Mouse (Mus musculus): ENCODE results near the gene Rhbdd3.

Gene Rhbdd3

DNA sequence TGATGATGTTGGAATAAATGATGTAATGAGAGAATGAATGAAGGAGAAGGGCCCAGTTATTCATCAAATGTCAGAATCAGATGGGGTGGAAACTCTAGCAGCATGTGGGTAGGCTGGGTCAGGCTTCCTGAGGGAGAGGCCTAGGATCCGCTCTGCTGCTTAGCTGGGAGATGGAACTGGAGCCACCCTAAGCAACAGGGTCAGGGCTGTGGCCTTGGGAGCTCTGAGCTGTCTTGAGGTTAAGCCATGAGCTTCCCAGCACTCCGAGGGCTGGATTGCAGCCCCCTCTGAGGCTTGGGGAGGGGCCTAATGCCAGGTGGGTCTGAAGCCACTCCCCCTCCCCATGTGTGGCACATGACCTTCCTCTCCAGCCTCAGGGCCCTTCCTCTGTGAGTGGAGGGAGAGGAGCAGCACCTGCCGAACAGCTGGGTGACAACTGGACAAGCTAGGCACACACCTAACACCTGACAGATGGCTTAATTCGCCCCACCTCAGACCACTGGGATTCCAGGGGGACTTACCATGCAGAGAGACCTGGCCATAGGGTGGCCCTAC lies 31.5 kb downstream of the Rhbdd3 start:
- no peak for DNase-seq

GRCm38 (mm10) chr11:5132751-5133150 lies 34.0 kb downstream of the Rhbdd3 start:
- DNase-seq = no peak

DNA sequence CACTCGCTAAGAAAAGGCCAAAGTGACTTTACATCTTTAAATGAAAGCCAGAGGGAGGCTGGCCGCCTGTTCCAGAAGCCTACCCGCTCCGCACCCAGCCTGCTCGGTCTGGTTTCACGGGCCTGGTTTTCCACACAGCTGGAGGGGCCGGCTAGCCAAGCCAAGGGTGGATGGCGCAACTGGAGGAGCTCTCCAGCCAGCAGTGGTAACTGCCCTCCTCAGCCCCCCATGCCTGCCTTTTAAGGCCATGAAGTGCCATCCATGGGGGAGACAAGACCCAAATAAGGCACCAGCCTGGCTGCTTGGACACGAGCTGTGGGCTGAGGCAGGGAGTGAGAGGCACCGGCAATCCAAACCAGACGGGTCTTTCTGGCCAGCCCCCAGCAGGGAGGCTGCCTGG lies 37.2 kb downstream of the Rhbdd3 start:
- no peak for DNase-seq

DNA sequence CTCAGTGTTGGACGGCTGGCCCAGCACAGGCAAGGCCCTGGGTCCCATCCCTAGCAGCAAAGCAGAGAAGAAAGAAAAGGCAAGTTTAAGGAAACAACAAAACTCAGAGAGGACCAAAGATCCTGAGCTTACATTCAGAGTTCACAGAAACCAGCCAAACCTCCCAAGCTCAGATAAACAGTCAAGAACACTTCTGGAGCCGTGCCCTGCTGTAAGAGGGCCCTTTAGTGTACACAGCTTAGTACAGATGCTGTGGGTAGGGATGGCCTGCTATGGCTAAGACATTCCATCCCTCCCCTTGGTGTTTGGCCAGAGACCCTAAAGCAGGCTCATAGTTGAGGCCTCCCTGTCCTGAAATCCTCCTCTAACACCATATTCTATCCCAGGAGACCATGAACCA lies 39.9 kb downstream of the Rhbdd3 start:
- DNase-seq = no peak

DNA sequence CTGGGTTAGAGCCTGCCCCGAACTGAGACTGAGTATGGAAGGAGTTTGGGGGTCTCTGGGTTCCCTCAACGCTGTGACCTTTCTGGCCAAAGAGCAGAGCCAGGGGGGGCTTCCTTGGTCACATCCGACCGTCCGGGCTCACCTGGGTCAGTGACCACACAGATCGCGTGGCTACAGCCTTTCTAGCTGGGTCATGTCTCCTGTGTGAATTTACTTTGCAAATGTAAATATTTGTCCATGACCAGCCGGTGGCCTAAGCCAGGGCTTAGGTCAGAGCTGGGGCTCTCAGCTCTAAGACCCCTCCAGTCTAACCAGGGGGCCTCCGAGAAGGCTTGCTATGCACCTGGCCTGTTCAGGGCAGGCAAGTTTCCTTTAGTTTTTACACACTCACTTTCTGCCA lies 40.6 kb downstream of the Rhbdd3 start:
- DNase-seq = no peak

DNA sequence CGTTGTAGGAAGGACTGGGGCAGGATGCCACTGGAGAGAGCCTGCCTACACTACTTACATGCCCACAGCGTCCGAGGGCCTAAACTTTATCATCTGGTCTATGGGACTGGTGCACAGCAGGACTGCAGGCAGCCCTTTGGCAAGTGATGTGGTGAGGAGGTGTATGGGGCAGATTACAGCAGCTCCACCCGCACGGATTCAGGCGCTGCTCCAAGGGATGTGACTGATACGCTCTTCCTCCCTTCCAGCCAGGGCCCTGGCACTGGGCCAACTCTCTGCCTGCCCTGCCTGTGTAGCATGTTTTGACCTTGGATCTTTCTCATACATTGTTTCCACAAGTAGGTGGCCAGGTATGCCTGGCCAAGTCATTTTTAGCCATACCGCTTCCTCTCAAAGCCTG lies 41.9 kb downstream of the Rhbdd3 start:
- peak; percentile 54 for DNase-seq

DNA sequence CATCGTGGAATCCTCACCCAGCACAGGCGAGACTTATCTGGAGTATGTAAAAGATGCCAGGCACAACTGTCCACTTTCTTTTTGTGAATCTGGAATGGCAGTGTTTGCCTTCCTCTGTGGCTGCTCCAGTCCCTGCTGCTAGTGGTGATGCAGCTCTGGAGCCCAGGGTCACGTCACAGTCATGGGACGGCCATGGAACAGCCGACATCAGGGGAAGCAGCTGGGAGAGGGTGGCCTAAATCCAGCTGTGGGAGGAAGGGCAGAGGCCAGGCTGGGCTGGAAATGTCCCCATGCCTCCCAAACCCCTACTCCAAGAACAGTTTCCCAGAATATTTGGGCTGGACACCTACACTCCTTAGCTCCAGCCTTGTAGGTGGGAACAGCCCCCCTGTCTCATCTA lies 42.5 kb downstream of the Rhbdd3 start:
- DNase-seq = no peak

- no peak for DNase-seq
These were observed 43.2 kb downstream of the Rhbdd3 start for GRCm38 (mm10) chr11:5141965-5142364.

DNA sequence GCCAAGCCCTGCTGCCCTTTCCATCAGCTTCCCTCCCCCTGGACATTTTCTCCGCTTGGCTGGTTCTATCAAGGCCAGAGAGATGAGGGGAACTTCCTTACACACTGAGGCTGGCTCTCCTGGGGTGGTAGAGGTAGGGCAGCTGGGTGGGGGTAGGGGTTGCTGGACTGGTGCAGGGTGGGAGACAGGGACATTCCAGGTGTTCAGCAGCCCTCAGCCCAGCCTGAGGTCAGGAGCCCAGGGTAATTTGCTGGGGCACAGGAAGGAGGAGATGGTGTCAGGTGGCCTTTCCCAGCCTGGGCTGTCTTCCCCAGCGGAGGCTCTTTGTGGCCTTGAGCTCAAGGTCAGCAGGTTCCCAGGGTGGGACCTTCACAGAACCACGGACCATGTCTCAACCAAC lies 46.9 kb downstream of the Rhbdd3 start:
- DNase-seq = no peak

- DNase-seq = no peak
These were observed 50.5 kb downstream of the Rhbdd3 start for GRCm38 (mm10) chr11:5149249-5149648.

DNA sequence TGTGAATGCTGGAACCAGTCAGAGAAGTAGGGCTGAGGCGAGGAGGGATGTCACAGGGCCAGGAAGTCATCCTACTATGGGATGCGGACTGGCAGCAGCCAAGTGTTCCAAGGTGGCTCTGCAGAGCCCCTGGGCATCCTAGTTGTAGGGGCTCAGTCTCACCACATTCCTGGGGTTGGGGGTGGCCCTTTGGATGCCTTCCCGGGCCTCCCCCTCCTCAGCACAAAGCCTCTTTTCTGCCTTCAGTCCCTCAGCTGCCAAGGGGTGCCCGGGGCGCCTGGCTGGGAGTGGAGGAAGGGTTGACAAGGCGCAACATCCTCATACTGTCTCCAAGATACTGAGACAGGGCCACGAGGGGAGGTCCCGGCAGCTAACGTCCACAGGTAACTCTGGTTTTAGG lies 51.2 kb downstream of the Rhbdd3 start:
- no peak for DNase-seq

GRCm38 (mm10) chr11:5150416-5151246 lies 51.9 kb downstream of the Rhbdd3 start:
- no peak for DNase-seq

DNA sequence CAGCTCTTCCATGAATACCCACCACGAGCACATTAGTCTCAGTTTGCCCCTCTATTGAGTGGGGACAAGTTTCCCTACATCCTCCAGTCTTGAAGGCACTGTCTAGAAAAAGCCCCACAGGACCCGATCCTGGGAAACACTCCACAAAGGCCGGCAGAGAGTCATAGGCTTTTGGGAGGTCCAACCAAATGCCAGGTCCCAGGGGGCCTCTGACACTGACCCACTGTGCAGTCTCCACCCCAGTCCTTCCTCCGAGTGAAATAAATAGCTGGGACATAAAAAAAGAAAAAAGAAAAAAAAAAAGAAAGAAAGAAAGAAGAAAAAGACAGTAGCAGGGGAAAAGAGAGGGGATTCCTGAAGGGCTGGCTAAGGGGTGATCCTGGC lies 52.5 kb downstream of the Rhbdd3 start:
- DNase-seq = no peak

DNA sequence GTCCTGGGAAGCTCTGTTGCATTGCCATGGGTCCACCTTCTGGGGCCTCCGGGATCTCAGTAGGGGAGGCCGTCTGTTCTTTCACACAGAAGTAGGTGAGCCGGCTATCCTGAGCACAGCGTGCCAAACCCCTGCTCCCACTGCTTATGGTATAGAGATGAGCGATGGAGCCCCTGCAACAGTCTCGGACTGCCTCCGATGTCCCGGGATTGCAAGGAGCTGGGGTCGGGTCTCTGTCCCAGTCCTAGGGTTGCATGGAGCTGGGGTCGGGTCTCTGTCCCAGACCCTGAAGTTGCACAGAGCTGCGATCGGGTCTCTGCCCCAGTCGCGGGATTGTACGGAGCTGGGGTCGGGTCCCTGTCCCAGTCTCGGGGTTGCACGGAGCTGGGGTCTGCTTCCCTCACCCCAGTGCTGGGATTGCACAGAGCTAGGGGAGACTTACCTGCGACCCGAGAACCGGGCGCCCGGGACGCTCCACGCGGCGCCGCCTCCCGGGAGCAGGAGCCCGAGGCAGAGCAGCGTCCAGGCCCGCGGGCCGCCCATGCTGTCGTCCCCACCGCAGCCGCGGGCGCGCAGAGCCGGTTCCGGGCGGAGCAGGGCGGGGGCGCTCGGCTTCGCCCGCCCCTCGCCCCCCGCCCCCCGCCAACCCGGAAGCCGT lies 53.1 kb downstream of the Rhbdd3 start, which contains the start of gene Emid1:
Gene Emid1, minus strand, starts transcription at position 578 of the 658 bp plus-strand sequence.
- no peak for DNase-seq

DNA sequence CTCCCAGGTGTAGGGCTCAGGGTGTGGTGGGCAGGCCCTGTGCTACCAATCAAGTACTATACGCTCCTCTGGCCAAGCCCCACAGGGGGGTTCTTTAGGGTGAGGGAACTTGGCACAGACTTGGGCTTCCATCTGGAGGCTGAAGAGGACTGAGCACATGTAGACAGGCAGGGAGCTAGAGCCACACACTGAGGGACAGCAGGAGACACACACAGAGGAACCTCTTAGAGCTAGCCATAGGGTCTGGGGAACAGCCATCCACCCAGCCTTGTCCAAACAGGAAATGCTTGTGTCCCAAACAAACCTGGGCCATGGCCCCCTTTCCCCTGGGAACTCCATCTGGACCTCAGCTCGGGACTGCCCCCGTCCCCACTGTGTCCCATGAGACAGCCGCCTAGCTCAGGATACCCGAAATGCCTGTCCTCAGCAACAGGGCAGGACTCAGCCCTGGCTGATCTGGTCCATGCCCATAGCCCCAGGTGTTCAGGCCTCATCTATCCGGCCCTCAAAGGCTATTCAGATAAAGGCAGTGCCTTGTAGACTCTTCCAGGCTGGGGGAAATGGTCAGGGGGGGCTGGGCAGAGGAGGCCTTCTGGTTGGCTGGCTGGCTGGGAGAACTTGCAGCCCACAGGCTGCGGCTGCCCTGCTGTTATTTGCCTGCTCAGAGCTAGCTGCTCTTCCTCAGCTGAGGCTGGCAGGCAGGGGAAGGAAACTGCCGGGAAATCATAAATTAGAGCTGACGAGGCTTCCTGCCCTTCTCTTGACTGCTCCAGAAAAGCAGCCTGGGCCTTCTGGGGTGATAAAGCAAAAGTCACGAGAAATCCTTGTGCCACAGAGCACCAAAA lies 56.5 kb downstream of the Rhbdd3 start:
- peak; percentile 49 for DNase-seq

All from cerebellum, adult 8-10 months (tissue).